Mouse (Mus musculus): ENCODE measurements at regions not wholly inside any gene's neighbourhood (a gene's known extent, or its start where the extent isn't known, plus 50 kb on each side); places are given as distances from the start of the nearest gene placed in this dataset.

- no peaks in the 10 kb centered on the region for H3K36me3 ChIP-seq (ENCODE audit: poor library complexity, severe bottlenecking)
Measured at GRCm38 (mm10) chr14:113012320-113013244, 301.8 kb upstream of the Tpm3-rs7 start.

DNA sequence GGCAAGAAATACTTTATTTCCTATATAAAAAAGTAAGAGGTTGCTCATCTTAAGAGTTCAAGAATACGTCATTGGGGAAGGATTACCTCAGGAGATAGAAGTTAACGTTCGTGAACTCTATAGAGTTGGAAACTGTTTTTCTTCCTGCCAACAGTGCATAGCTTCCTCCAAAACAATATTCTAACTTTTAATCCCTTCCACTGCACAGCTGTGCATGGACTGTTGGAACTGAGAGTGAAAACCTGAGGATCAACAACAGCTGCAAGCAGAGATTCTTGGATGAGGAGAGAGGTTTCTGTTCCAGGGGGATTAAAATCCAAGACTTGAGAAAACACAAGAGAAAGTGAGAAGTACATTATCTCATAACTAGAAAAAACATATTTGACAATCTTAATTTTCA is 288.2 kb upstream of the Tpm3-rs7 start:
- ATAC-seq: no peak
- no peaks in the 10 kb centered on the region for H3K27me3 ChIP-seq
- no peak overlapping the region for H3K4me3 ChIP-seq
- H3K9ac ChIP-seq: no peak overlapping the region
- H3K27ac ChIP-seq: no peak overlapping the region
- H3K9me3 ChIP-seq (replicated peaks): no peaks in the 10 kb centered on the region
- WGBS: 91% methylated on average over 3 of the region's 3 CpGs
- no peaks in the 10 kb centered on the region for H3K4me1 ChIP-seq
- no peaks in the 10 kb centered on the region for H3K36me3 ChIP-seq (ENCODE audit: poor library complexity, severe bottlenecking)
- H3K4me2 ChIP-seq: no peak overlapping the region

More at GRCm38 (mm10) chr14:113012320-113013244, 301.8 kb upstream of the Tpm3-rs7 start:
- Histone ChIP-seq H3K4me2 (no peak overlapping the region), H3K4me1 (peaks cover 8% of the 10 kb centered on the region), H3K9ac (no peak overlapping the region), H3K9me3 (replicated peaks) (no peaks in the 10 kb centered on the region), H3K4me3 (no peak overlapping the region), H3K27me3 (no peaks in the 10 kb centered on the region), H3K27ac (no peak overlapping the region)
- 46% methylated on average over 1 of the region's 1 CpGs for WGBS
- peak; percentile 76 for ATAC-seq
